In the genomic region with DNA sequence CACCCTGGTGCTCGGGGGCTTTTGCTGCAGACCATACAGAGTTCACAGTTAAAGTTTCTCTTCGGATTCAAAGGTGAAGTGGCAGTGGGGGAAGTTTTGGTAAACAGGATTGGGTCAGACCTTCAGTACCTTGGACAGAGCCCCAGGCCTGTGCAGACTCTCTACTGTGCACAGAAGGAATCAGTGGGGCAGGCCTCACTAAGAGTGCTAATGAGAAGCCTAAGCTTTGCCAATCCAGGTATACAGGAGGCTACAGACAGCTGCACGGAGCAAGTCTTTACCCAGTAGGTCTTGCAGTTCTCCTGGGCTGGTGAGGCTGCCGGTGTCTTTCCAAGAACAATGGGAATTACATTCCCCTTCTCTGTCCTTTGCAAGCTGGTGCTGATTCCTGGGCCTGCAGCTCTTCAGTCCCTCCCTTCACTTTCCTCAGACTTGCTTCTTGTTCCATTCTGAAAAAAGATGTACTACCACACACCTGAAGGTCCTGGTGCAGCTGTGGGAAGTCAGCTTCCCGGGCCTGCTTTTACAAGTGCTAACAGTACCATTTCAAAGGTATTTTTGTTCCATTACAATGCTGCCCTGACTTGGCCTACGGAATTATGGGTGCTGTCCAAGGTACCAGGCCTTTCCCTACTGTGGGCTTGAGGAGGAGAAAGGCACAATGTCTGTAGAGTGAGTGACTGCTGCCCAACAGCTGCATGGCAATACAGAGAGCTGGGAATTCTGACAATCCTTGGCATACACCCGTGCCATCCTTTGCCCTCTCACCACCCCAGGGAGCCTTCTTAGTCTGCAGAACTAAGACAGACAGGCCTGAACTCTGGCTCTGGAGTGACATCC, we compare ENCODE assay signal across 9 mouse cellular contexts.
DNase-seq lines count a peak whose midpoint lies in the region; ATAC-seq and TF ChIP-seq lines count a peak whose summit lies in the region.
"Had no signal": no experiment of that assay in that cellular context is flagged by ENCODE, and none has a peak within 500 bp of the region (broad histone marks: within the 10 kb centered on the region; RNA-seq: fewer than 3 reads in every experiment).

No protein-coding gene starts in this region.

- no peak for TF ChIP-seq CTCF in heart, postnatal 0 days (IDR thresholded peaks at IDR 0.05; ENCODE audit: low read depth)

- DNase-seq in heart, postnatal 0 days (ENCODE audit: low spot score), result no peak
- peak; percentile 26 for DNase-seq in ovary, postnatal 36 days (ENCODE audit: low spot score)
- DNase-seq in ovary, postnatal 10 days (ENCODE audit: low spot score), result no peak
- peak; percentile 54 for DNase-seq in embryo, embryonic 9.5 days (ENCODE audit: extremely low spot score)
- peak; percentile 16 for DNase-seq in retina, postnatal 1 day
- DNase-seq in frontal cortex, postnatal 14 days (ENCODE audit: low spot score in 2 of 2), result no peak
- no peak for DNase-seq in spleen, postnatal 14 days (ENCODE audit: low spot score in 2 of 2)
- DNase-seq: gastrocnemius, postnatal 14 days had no signal

- peaks cover 51% of the 10 kb centered on the region for H3K36me3 ChIP-seq in heart, postnatal 0 days (replicated peaks; ENCODE audit: control insufficient read depth, insufficient read depth, low read length)
- H3K36me3 ChIP-seq in heart, embryonic 12.5 days, result peaks cover 60% of the 10 kb centered on the region

- WGBS in heart, postnatal 0 days, result 49% methylated on average over 7 of the region's 7 CpGs
- 43% methylated on average over 7 of the region's 7 CpGs for WGBS in heart, embryonic 12.5 days

- TF ChIP-seq EP300 in heart, postnatal 0 days (IDR thresholded peaks at IDR 0.05; ENCODE audit: low read depth), result no peak

- H3K9me3 ChIP-seq in heart, postnatal 0 days (replicated peaks; ENCODE audit: control insufficient read depth, low read length), result no peaks in the 10 kb centered on the region
- no peaks in the 10 kb centered on the region for H3K9me3 ChIP-seq in heart, embryonic 12.5 days (replicated peaks)

- no peak overlapping the region for H3K4me2 ChIP-seq in heart, postnatal 0 days (ENCODE audit: low read depth, low read length)
- H3K4me2 ChIP-seq in heart, embryonic 12.5 days, result no peak overlapping the region

- no peak overlapping the region for H3K9ac ChIP-seq in heart, postnatal 0 days (replicated peaks; ENCODE audit: low read depth, low read length)
- H3K9ac ChIP-seq in heart, embryonic 12.5 days, result no peak overlapping the region

- 0 out of 2 replicates have a peak, but pooled peaks have one; percentile 29 for ATAC-seq in heart, postnatal 0 days (ENCODE audit: insufficient read depth, low read depth)
- ATAC-seq in heart, embryonic 12.5 days (ENCODE audit: insufficient number of reproducible peaks, low FRiP score), result no peak

- peaks cover 8% of the 10 kb centered on the region; the same call in 1 of the 2 replicates for H3K4me1 ChIP-seq in heart, postnatal 0 days (ENCODE audit: control insufficient read depth, insufficient read depth)
- no peaks in the 10 kb centered on the region for H3K4me1 ChIP-seq in heart, embryonic 12.5 days (replicated peaks)

- no peaks in the 10 kb centered on the region for H3K27me3 ChIP-seq in heart, postnatal 0 days (ENCODE audit: control insufficient read depth, insufficient read depth, low read length)
- H3K27me3 ChIP-seq in heart, embryonic 12.5 days (replicated peaks), result no peaks in the 10 kb centered on the region

- no peak overlapping the region for H3K27ac ChIP-seq in heart, postnatal 0 days (ENCODE audit: low read depth)
- H3K27ac ChIP-seq in heart, embryonic 12.5 days (ENCODE audit: poor library complexity, severe bottlenecking), result no peak overlapping the region

- no peak overlapping the region for H3K4me3 ChIP-seq in heart, postnatal 0 days (ENCODE audit: low read depth, low read length)
- H3K4me3 ChIP-seq in heart, embryonic 12.5 days, result no peak overlapping the region

Comparison
In these comparisons a context has a peak if more than half of its experiments do, and no peak if none do; other contexts are left out.
1. DNase-seq: peak in ovary, postnatal 36 days (single experiment), embryo, embryonic 9.5 days (single experiment) and retina, postnatal 1 day (single experiment); none in heart, postnatal 0 days (single experiment), ovary, postnatal 10 days (single experiment), frontal cortex, postnatal 14 days (0 of 2) and spleen, postnatal 14 days (0 of 2).